Mouse (Mus musculus) lung, postnatal 14 days (tissue): ENCODE results near the gene Uqcr11.

Experiments
- DNase-seq: peaks from one replicate; pipeline ENCODE4 v3.0.0; 2021

Uqcr11 gene

DNA sequence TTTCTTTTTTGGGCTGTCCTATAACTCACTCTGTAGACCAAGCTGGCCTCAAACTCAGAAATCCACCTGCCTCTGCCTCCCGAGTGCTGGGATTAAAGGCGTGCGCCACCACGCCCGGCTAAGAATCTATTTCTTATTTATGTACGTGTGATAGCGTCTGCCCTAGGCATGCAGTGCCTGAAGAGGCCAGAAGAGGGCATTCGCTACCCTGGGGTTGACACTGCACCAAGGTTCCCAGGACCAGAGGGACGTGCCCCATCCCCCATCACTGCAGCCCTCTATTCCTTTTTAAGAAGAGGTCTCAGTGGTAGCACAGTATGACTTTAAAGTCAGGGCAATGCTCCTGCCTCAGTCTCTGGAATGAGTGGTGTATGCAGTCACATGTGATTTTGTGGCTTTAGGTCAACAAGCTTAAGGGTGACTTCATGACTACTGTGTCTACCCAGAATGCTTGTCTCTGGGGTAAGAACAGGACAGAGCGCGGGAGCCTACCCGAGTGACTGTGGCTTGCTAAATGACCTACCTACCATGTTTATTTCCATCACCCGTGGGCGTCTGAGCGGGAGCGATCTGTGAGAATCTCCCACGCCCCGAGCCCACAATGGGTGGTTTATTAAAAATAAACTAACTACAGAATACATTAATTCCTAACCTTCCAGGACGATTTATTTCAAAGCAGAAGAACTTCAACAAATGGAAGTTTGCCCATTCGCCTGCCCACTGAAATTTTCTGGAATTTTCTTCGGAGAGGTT lies 36.5 kb downstream of the Uqcr11 start:
- no peak for DNase-seq

- no peak for DNase-seq
These were observed 38.2 kb downstream of the Uqcr11 start for GRCm38 (mm10) chr10:80368392-80368791.

GRCm38 (mm10) chr10:80367954-80368353 lies 38.7 kb downstream of the Uqcr11 start:
- DNase-seq: no peak

DNA sequence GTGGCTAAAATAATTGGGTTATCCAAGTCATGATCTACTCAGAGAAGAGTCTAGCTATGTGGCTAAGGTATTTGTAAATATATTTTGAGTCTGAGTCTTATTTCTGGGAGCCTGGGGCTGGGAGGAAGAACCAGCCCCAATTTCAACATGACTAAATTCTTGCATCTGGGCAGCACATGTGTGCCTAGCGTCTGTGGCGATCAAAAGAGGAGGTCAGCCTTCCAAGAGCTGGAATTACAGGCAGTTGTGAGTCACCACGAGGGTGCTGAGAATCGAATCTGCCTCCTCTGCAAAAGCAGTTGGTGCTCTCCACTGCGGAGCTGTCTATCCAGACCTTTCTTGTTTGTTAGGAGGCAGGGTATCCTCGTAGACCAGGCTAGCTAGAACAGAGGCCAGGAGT lies 40.9 kb downstream of the Uqcr11 start:
- DNase-seq: no peak

- DNase-seq: no peak
These were observed 42.9 kb downstream of the Uqcr11 start for GRCm38 (mm10) chr10:80363734-80364133.

DNA sequence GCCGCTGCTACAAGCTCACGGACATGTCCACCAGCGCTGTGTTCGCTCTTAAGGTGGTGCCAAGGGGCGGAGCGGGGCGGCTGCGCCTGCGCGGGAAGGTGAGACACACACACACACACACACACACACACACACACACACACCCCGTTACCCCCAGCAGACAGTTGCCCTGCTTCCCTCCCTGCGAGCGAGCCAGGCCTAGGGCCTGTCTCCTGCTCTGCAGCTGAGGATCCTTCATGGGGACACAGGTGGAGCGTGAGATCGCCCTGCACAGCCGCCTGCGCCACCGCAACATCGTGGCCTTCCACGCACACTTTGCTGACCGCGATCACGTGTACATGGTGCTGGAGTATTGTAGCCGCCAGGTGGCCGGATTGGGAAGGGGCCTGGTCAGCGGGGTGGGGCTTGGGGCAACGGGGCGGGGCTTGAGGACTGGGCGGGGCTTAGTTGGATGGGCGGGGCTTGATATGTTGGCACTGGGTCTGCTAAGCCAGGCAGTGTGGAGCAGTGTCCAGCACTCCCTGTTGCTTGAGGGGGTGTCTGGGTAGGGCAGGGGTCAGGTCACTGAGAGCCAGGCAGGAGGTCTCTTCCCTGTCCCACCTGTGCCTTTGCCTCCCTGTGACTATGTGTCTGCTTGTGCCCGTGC lies 48.5 kb downstream of the Uqcr11 start:
- DNase-seq: peak; percentile 39

DNA sequence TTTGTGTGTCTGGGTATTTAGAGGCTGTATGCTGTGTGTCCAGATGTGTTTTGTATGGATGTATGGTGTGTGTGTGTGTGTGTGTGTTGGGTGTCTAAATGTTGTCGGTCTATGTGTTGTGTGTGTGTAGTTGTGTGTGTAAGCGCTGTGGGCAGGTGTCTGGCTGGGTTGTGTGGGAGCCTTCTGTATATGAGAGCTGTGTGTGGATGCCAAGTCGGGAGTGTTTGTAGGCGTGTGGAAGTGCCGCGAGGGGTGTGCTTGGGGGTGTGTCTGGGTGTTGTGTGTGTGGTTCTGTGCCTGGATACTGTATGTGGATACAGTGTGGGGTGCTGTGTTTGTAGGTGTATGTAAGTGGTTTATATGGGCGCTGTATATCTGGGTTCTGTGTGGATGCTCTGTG lies 49.3 kb downstream of the Uqcr11 start:
- no peak for DNase-seq

DNA sequence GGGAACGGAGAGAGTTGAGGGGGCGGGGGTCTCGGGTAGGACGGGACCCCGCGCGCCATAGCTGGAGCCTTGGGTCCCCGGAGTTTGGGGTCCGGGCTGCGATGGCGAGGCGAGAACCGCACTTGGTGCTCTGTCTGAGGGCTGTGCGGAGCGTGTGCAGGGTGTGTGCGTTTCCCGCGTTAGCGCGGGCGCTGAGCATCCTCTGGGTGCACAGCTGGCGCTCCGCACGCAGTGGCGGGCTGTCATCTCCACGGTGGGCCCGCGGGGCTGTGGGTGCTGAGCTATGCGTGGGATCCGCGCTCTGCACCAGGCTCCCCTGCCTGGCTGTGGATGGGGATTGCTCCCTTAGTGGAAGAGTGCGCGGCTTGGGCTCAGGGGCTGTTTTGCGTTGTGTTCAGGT lies 49.9 kb downstream of the Uqcr11 start:
- DNase-seq: no peak

GRCm38 (mm10) chr10:80356001-80356682 lies 50.5 kb downstream of the Uqcr11 start, which contains the start of gene Plk5:
Plk5 (plus strand) TSS chr10:80356459.
- no peak for DNase-seq

DNA sequence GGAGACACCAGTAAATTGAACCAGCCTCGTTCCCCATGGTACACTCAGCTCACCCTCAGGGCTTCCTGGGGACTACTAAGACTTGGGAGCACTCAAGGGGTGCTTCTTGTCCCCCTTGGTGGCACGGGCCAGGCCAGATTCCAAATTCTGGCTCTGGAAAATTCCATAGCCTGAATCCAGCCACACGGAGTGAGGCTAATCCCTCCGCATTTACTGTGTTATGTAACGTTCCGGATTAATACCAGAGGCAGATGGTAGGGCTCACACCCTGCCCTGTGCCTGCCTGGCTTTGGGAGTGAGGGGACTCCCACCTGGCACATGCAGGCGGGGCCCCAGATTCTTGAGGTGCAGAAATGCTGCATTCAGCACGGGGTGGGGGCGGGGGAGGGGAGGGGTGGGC lies 51.2 kb downstream of the Uqcr11 start:
- DNase-seq: no peak
